8 mouse cellular contexts compared by ENCODE assay signal in the genomic region with DNA sequence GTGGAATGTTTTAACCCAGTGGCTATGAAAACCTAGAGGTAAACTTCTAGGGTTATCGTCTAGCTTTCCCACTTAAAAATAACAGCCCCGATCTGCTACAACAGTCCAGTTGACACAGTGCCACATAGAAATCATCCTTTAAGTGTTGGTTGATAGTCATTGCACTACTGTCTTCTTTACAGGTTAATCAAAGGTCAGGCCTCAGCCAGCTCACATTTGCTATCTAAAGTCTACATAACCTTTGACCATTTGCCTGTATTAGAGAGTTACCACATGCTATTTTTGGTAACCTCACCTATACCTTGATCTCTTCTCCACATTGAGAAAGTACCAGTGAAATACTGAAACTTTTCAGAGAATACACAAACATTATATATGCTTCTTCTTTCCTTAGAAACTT. TPM values are rescaled to one million over a fixed set of nuclear protein-coding genes. Genes with fewer than 3 reads are reported as not detected.
DNase-seq lines count a peak whose midpoint lies in the region; ATAC-seq and TF ChIP-seq lines count a peak whose summit lies in the region.

No protein-coding gene starts in this region.

- no peaks in the 10 kb centered on the region for H3K36me3 ChIP-seq in liver, embryonic 15.5 days (replicated peaks)

- peak overlapping the region; percentile 95 for H3K4me2 ChIP-seq in liver, embryonic 15.5 days

- DNase-seq in gastrocnemius, adult 2 months, result no peak
- DNase-seq in gastrocnemius, postnatal 36 days, result no peak
- DNase-seq in thymus, postnatal 4 days, result peak; percentile 6
- no peak for DNase-seq in thymus, postnatal 36 days
- no peak for DNase-seq in natural killer cell, adult 2 months (ENCODE audit: low spot score in 2 of 2)
- no peak for DNase-seq in Muller cell, postnatal 12 days (ENCODE audit: inconsistent ontology term)
- no peak for DNase-seq in frontal cortex, adult 2 months (ENCODE audit: extremely low spot score in 1 of 2, low spot score in 1 of 2)

- peaks cover 35% of the 10 kb centered on the region for H3K4me1 ChIP-seq in liver, embryonic 15.5 days (replicated peaks)

- peak overlapping the region; percentile 77 for H3K27ac ChIP-seq in gastrocnemius, adult 2 months
- H3K27ac ChIP-seq in liver, embryonic 15.5 days (replicated peaks), result peak overlapping the region; percentile 59; the same call in 1 of the 2 replicates

- H3K9me3 ChIP-seq in liver, embryonic 15.5 days (replicated peaks), result no peaks in the 10 kb centered on the region

- intact Hi-C loops in gastrocnemius, adult 2 months (cut with DNase I), result loop anchor here (5.0 kb wide), 1 partner anchor 146 kb away; no protein-coding TSS in a partner anchor
- intact Hi-C loops in gastrocnemius, postnatal 36 days (cut with DNase I), result loop anchor here (5.0 kb wide), 1 partner anchor 151 kb away; no protein-coding TSS in a partner anchor

- H3K27me3 ChIP-seq in liver, embryonic 15.5 days, result peaks cover 9% of the 10 kb centered on the region

- H3K4me3 ChIP-seq in gastrocnemius, adult 2 months, result peak overlapping the region; percentile 95
- peak overlapping the region; percentile 80 for H3K4me3 ChIP-seq in liver, embryonic 15.5 days (replicated peaks)

- no peak for TF ChIP-seq CTCF in gastrocnemius, adult 2 months (IDR thresholded peaks at IDR 0.05)

- 62% methylated on average over 2 of the region's 2 CpGs for WGBS in liver, embryonic 15.5 days (ENCODE audit: insufficient replicate concordance)

- H3K9ac ChIP-seq in liver, embryonic 15.5 days, result no peak overlapping the region

- ATAC-seq in liver, embryonic 15.5 days (ENCODE audit: insufficient read depth), result peak; percentile 8

RNA-seq across cellular contexts. Expression of a gene that starts 0.7 kb away (rescaled TPM):
- 10 to 100 TPM in 1 of 2 experiments, 1 to 10 TPM in 1; 9.5 to 10.8 TPM for total RNA-seq in gastrocnemius, adult 2 months (2021)
- 10 to 100 TPM in 1 of 2 experiments, 1 to 10 TPM in 1; 9.0 to 10.0 TPM for total RNA-seq in gastrocnemius, postnatal 36 days (2021)
- polyA plus RNA-seq in liver, embryonic 15.5 days (2015; fragmentation: Nextera tagmentation; extraction: Ambion mirVana), result 5.8 and 6.2 TPM in 2 replicates
- 50.5 and 56.7 TPM in 2 replicates for polyA plus RNA-seq in frontal cortex, adult 2 months (2012; rRNA removed)
